Mouse (Mus musculus) retina, postnatal 1 day (tissue): ENCODE data around the gene Zmym2.

Experiments used
- DNase-seq: peaks from one replicate; pipeline ENCODE4 v3.0.0-alpha.2; 2012

The Zmym2 gene

DNA sequence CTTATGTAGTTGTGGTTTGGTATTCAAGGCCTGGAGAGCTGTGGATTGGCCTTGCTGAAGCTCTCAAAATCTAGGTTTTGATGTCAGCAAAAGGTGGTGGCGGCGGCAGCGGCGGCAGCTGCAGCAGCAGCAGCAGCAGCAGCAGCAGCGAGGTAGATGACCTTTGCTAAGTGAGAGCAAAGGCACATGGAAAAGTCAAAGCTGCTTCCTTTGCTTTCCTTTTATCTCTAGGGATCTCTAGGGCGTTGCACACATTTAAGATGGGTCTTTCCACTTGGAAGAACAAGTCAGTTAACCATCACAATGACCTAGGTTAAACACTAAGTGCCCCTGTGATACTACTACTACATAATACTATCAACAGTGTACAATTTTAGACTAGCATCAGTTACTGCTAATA lies 49.0 kb downstream of the Zmym2 start:
- no peak for DNase-seq

DNA sequence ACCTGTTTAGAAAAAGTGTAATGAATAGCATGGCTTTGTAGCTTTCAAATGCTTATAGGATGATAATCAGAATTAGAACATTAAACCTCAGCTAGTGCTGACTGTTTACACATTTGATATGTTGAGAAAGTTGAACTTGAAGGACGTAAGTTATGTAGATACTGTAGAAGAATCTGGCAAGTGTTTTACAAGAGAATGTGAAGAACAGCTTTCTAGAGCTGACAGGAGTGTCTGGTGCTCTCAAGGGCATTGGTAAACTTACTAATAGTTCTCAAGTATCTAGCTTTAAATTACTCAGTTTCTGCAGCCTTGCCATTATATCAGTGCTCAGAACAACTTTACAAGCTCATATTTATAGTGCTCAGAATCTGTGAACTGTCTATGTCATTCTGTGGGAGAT lies 53.5 kb downstream of the Zmym2 start:
- DNase-seq: no peak

GRCm38 (mm10) chr14:56952928-56953327 lies 66.5 kb downstream of the Zmym2 start:
- no peak for DNase-seq

DNA sequence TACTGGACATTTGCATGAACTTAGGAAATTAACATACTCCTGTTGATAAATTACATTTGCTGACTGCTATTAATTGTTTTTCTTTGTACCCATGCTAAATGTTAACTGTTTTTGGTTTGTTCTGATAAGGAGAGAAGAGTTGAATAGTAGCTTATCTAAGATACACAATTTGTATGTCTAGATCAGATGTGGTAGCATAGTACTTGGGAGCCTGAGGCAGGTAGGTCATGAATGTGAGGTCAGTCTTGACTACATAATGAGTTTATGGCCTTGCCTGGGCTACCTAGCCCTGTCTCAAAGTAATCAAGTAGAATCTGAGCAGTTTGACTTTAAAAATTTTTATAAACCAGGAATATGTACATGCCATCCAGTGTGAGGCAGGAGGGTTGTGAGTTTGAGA lies 67.9 kb downstream of the Zmym2 start:
- no peak for DNase-seq

DNA sequence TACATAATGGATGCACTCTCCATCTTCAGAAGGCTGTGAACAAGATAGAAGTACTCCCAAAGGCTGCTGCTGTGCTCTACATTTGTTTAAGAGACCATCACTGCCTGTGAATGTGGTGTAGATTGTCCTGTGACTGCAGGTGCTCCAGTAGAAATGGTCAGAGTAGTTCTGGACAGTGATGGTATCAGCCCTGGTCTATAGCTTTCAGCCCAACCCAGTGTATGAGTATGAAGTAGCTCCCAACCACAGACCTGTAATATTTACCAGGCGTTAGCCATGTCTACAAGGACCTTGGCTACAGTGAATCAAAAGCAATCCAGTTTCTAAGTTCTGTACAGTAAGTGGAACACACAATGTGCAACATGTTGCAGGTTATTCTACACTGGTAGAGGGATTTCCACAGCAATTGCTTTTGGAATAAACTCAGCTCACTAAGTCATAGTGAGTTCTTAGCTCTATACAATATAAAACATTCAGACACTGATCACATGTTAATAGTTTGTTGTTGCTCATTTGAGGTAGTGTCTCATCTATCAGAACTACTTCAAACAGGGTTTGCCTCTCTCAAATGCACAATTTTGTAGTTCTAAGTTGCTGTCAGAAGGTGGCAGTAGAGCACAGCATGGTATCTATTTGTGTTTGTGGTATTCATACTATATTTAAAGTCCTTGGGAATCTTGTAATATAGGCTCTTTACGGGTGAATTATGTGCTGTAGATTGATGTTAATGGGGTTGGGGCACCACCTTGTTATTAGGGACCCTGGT lies 77.7 kb downstream of the Zmym2 start:
- peak; percentile 64 for DNase-seq

GRCm38 (mm10) chr14:56969653-56970052 lies 83.2 kb downstream of the Zmym2 start:
- no peak for DNase-seq

GRCm38 (mm10) chr14:56970160-56970559 lies 83.7 kb downstream of the Zmym2 start:
- no peak for DNase-seq

GRCm38 (mm10) chr14:56978045-56978655 lies 91.7 kb downstream of the Zmym2 start:
- no peak for DNase-seq

DNA sequence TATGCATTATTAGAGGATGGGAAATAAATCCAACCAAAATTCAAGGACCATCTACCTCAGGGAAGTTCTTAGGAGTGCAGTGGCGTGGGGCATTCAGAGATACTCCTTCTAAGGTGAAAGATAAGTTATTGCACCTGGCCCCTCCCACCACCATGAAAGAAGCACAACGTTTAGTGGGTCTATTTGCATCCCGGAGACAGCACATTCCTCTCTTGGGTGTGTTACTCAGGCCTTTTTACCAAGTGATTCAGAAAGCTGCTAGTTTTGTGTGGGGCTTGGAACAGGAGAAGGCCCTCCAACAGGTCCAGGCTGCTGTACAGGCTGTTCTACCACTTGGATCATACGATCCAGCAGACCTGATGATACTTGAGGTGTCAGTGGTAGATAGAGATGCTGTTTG lies 102.2 kb downstream of the Zmym2 start:
- no peak for DNase-seq
